Mouse (Mus musculus): ENCODE measurements at regions not wholly inside any gene's neighbourhood (a gene's known extent, or its start where the extent isn't known, plus 50 kb on each side); places are given as distances from the start of the nearest gene placed in this dataset.

GRCm38 (mm10) chr1:52305679-52306632, 72.9 kb upstream of the Gls start:
- no peak for DNase-seq (ENCODE audit: inconsistent ontology term)

GRCm38 (mm10) chr1:52302557-52302956, 69.5 kb upstream of the Gls start:
- DNase-seq (ENCODE audit: inconsistent ontology term): peak; percentile 44

GRCm38 (mm10) chr1:52301266-52301665, 68.2 kb upstream of the Gls start:
- DNase-seq (ENCODE audit: inconsistent ontology term): no peak

GRCm38 (mm10) chr1:52299559-52299958, 66.5 kb upstream of the Gls start:
- DNase-seq (ENCODE audit: inconsistent ontology term): no peak

- DNase-seq (ENCODE audit: inconsistent ontology term): no peak
Observed at GRCm38 (mm10) chr1:52298336-52298735, 65.3 kb upstream of the Gls start.

GRCm38 (mm10) chr1:52296178-52296577, 63.1 kb upstream of the Gls start:
- DNase-seq (ENCODE audit: inconsistent ontology term): no peak

GRCm38 (mm10) chr1:52294521-52294920, 61.5 kb upstream of the Gls start:
- DNase-seq (ENCODE audit: inconsistent ontology term): no peak

GRCm38 (mm10) chr1:52293393-52294099, 60.5 kb upstream of the Gls start:
- no peak for DNase-seq (ENCODE audit: inconsistent ontology term)

All from Muller cell, postnatal 12 days (primary cell).